Mouse (Mus musculus): ENCODE results near the gene Slc48a1. TPM values are rescaled to one million over a fixed set of nuclear protein-coding genes. Genes with fewer than 3 reads are reported as not detected.

Gene Slc48a1
- polyA plus RNA-seq, 1 experiment from 2014 or later = 23.9 TPM

GRCm38 (mm10) chr15:97744930-97745329 lies 33.4 kb upstream of the Slc48a1 start:
- Histone ChIP-seq H3K27me3 (replicated peaks) (no peaks in the 10 kb centered on the region), H3K4me3 (replicated peaks) (no peak overlapping the region), H3K4me1 (replicated peaks) (0 out of 2 replicates have a peak, but pooled peaks cover 5% of the 10 kb centered on the region), H3K9ac (no peak overlapping the region), H3K27ac (no peak overlapping the region), H3K36me3 (no peaks in the 10 kb centered on the region), H3K9me3 (no peaks in the 10 kb centered on the region), H3K4me2 (replicated peaks) (no peak overlapping the region)
- WGBS = 45% methylated on average over 10 of the region's 10 CpGs
- peak; percentile 54 for ATAC-seq

- Histone ChIP-seq H3K4me3 (replicated peaks) (no peak overlapping the region), H3K9me3 (no peaks in the 10 kb centered on the region), H3K4me1 (replicated peaks) (peaks cover 9% of the 10 kb centered on the region), H3K9ac (no peak overlapping the region), H3K4me2 (replicated peaks) (no peak overlapping the region), H3K27ac (no peak overlapping the region), H3K36me3 (no peaks in the 10 kb centered on the region), H3K27me3 (replicated peaks) (no peaks in the 10 kb centered on the region)
- WGBS = 69% methylated on average over 10 of the region's 10 CpGs
- peak; percentile 29; the same call in 1 of the 2 replicates for ATAC-seq
These were observed 33.0 kb upstream of the Slc48a1 start for GRCm38 (mm10) chr15:97745331-97745730.

GRCm38 (mm10) chr15:97746278-97746677 lies 32.0 kb upstream of the Slc48a1 start:
- Histone ChIP-seq H3K27ac (no peak overlapping the region), H3K9me3 (no peaks in the 10 kb centered on the region), H3K4me3 (replicated peaks) (no peak overlapping the region), H3K4me1 (replicated peaks) (peaks cover 17% of the 10 kb centered on the region), H3K36me3 (no peaks in the 10 kb centered on the region), H3K4me2 (replicated peaks) (no peak overlapping the region), H3K9ac (no peak overlapping the region), H3K27me3 (replicated peaks) (no peaks in the 10 kb centered on the region)
- WGBS = 87% methylated on average over 10 of the region's 10 CpGs
- no peak for ATAC-seq

- no peak overlapping the region for H3K4me3 ChIP-seq (replicated peaks)
- no peak for ATAC-seq
- no peaks in the 10 kb centered on the region for H3K27me3 ChIP-seq (replicated peaks)
- no peaks in the 10 kb centered on the region for H3K36me3 ChIP-seq
- H3K9me3 ChIP-seq = no peaks in the 10 kb centered on the region
- H3K9ac ChIP-seq = no peak overlapping the region
- H3K4me2 ChIP-seq (replicated peaks) = no peak overlapping the region
- 93% methylated on average over 24 of the region's 24 CpGs for WGBS
- no peak overlapping the region for H3K27ac ChIP-seq
- H3K4me1 ChIP-seq (replicated peaks) = peaks cover 17% of the 10 kb centered on the region
These were observed 31.6 kb upstream of the Slc48a1 start for GRCm38 (mm10) chr15:97746748-97747147.

GRCm38 (mm10) chr15:97747486-97747885 lies 30.8 kb upstream of the Slc48a1 start:
- ATAC-seq = no peak
- H3K27ac ChIP-seq = no peak overlapping the region
- no peaks in the 10 kb centered on the region for H3K27me3 ChIP-seq (replicated peaks)
- no peak overlapping the region for H3K4me3 ChIP-seq (replicated peaks)
- 77% methylated on average over 4 of the region's 4 CpGs for WGBS
- no peak overlapping the region for H3K4me2 ChIP-seq (replicated peaks)
- no peaks in the 10 kb centered on the region for H3K9me3 ChIP-seq
- no peaks in the 10 kb centered on the region for H3K36me3 ChIP-seq
- no peak overlapping the region for H3K9ac ChIP-seq
- H3K4me1 ChIP-seq (replicated peaks) = peaks cover 17% of the 10 kb centered on the region

GRCm38 (mm10) chr15:97748309-97748708 lies 30.0 kb upstream of the Slc48a1 start:
- H3K27ac ChIP-seq = no peak overlapping the region
- no peak for ATAC-seq

GRCm38 (mm10) chr15:97748964-97749363 lies 29.4 kb upstream of the Slc48a1 start:
- H3K4me3 ChIP-seq (replicated peaks) = no peak overlapping the region
- H3K36me3 ChIP-seq = no peaks in the 10 kb centered on the region
- no peak overlapping the region for H3K9ac ChIP-seq
- 90% methylated on average over 4 of the region's 4 CpGs for WGBS
- no peak overlapping the region for H3K4me2 ChIP-seq (replicated peaks)
- ATAC-seq = no peak
- no peaks in the 10 kb centered on the region for H3K27me3 ChIP-seq (replicated peaks)
- no peaks in the 10 kb centered on the region for H3K9me3 ChIP-seq
- H3K4me1 ChIP-seq (replicated peaks) = peaks cover 16% of the 10 kb centered on the region
- no peak overlapping the region for H3K27ac ChIP-seq

More at GRCm38 (mm10) chr15:97748309-97748708, 30.0 kb upstream of the Slc48a1 start:
- Histone ChIP-seq H3K4me3 (replicated peaks) (no peak overlapping the region), H3K9ac (no peak overlapping the region), H3K9me3 (no peaks in the 10 kb centered on the region), H3K27me3 (replicated peaks) (no peaks in the 10 kb centered on the region), H3K4me1 (replicated peaks) (peaks cover 17% of the 10 kb centered on the region), H3K36me3 (no peaks in the 10 kb centered on the region), H3K4me2 (replicated peaks) (no peak overlapping the region)
- 71% methylated on average over 10 of the region's 10 CpGs for WGBS

GRCm38 (mm10) chr15:97749397-97749796 lies 28.9 kb upstream of the Slc48a1 start:
- no peak for ATAC-seq
- Histone ChIP-seq H3K4me2 (replicated peaks) (no peak overlapping the region), H3K4me3 (replicated peaks) (no peak overlapping the region), H3K27me3 (replicated peaks) (no peaks in the 10 kb centered on the region), H3K36me3 (no peaks in the 10 kb centered on the region), H3K9ac (no peak overlapping the region), H3K27ac (no peak overlapping the region), H3K9me3 (no peaks in the 10 kb centered on the region), H3K4me1 (replicated peaks) (peaks cover 14% of the 10 kb centered on the region)
- 91% methylated on average over 9 of the region's 9 CpGs for WGBS

GRCm38 (mm10) chr15:97749841-97750240 lies 28.5 kb upstream of the Slc48a1 start:
- Histone ChIP-seq H3K9me3 (no peaks in the 10 kb centered on the region), H3K4me1 (replicated peaks) (peaks cover 14% of the 10 kb centered on the region), H3K4me2 (replicated peaks) (no peak overlapping the region), H3K27me3 (replicated peaks) (no peaks in the 10 kb centered on the region), H3K4me3 (replicated peaks) (no peak overlapping the region), H3K9ac (no peak overlapping the region), H3K36me3 (no peaks in the 10 kb centered on the region), H3K27ac (no peak overlapping the region)
- no peak for ATAC-seq
- WGBS = 89% methylated on average over 13 of the region's 13 CpGs

- peaks cover 14% of the 10 kb centered on the region for H3K4me1 ChIP-seq (replicated peaks)
- WGBS = 23% methylated on average over 12 of the region's 12 CpGs
- H3K36me3 ChIP-seq = no peaks in the 10 kb centered on the region
- H3K27ac ChIP-seq = 0 out of 2 replicates have a peak overlapping the region, but pooled peaks have one; percentile 5
- H3K4me2 ChIP-seq (replicated peaks) = no peak overlapping the region
- no peak overlapping the region for H3K4me3 ChIP-seq (replicated peaks)
- H3K9ac ChIP-seq = no peak overlapping the region
- no peaks in the 10 kb centered on the region for H3K9me3 ChIP-seq
- ATAC-seq = peak; percentile 76
- no peaks in the 10 kb centered on the region for H3K27me3 ChIP-seq (replicated peaks)
These were observed 27.6 kb upstream of the Slc48a1 start for GRCm38 (mm10) chr15:97750697-97751096.

- WGBS = 75% methylated on average over 2 of the region's 2 CpGs
- Histone ChIP-seq H3K4me1 (replicated peaks) (peaks cover 14% of the 10 kb centered on the region), H3K36me3 (no peaks in the 10 kb centered on the region), H3K4me2 (replicated peaks) (no peak overlapping the region), H3K4me3 (replicated peaks) (no peak overlapping the region), H3K27me3 (replicated peaks) (no peaks in the 10 kb centered on the region), H3K9ac (no peak overlapping the region), H3K9me3 (no peaks in the 10 kb centered on the region), H3K27ac (no peak overlapping the region)
- no peak for ATAC-seq
These were observed 26.6 kb upstream of the Slc48a1 start for GRCm38 (mm10) chr15:97751676-97752075.

GRCm38 (mm10) chr15:97752491-97752890 lies 25.8 kb upstream of the Slc48a1 start:
- H3K4me1 ChIP-seq (replicated peaks) = peaks cover 14% of the 10 kb centered on the region
- no peak overlapping the region for H3K9ac ChIP-seq
- no peaks in the 10 kb centered on the region for H3K9me3 ChIP-seq
- 81% methylated on average over 5 of the region's 5 CpGs for WGBS
- H3K27me3 ChIP-seq (replicated peaks) = no peaks in the 10 kb centered on the region
- no peaks in the 10 kb centered on the region for H3K36me3 ChIP-seq
- no peak for ATAC-seq
- no peak overlapping the region for H3K4me3 ChIP-seq (replicated peaks)
- no peak overlapping the region for H3K27ac ChIP-seq
- H3K4me2 ChIP-seq (replicated peaks) = no peak overlapping the region

GRCm38 (mm10) chr15:97754476-97754875 lies 23.8 kb upstream of the Slc48a1 start:
- no peak overlapping the region for H3K9ac ChIP-seq
- no peaks in the 10 kb centered on the region for H3K36me3 ChIP-seq
- no peaks in the 10 kb centered on the region for H3K9me3 ChIP-seq
- no peak for ATAC-seq
- H3K27ac ChIP-seq = no peak overlapping the region
- 43% methylated on average over 6 of the region's 6 CpGs for WGBS
- H3K4me1 ChIP-seq (replicated peaks) = peaks cover 14% of the 10 kb centered on the region
- H3K4me2 ChIP-seq (replicated peaks) = no peak overlapping the region
- H3K4me3 ChIP-seq (replicated peaks) = no peak overlapping the region
- H3K27me3 ChIP-seq (replicated peaks) = no peaks in the 10 kb centered on the region

All from intestine, embryonic 15.5 days (tissue).